Mouse (Mus musculus) stomach, embryonic 15.5 days (tissue): ENCODE measurements around the gene Inca1. TPM values are rescaled to one million over a fixed set of nuclear protein-coding genes. Genes with fewer than 3 reads are reported as not detected.

Experiments
- ATAC-seq: fragments of 200-750 bp; cut with Nextera tagmentation; 2 replicates; pipeline ENCODE4 v1.8.0; 2017; ENCODE audit warnings: low read depth, moderate number of reproducible peaks, moderate TSS enrichment; ENCODE audit not compliant: insufficient read depth, low FRiP score
- H3K27ac ChIP-seq: fragments of 300-500 bp; sonication (generic); 2 replicates; pipeline ENCODE4 v1.5.1; 2015; ENCODE audit warnings: mild to moderate bottlenecking, inconsistent platforms
- H3K27me3 ChIP-seq: fragments of 300-500 bp; sonication (generic); replicated peaks from 2 replicates; pipeline ENCODE4 v1.6.1; 2015; ENCODE audit warnings: inconsistent platforms
- H3K36me3 ChIP-seq: fragments of 300-500 bp; sonication (generic); 2 replicates; pipeline ENCODE4 v1.6.1; 2015; ENCODE audit warnings: inconsistent platforms
- H3K4me1 ChIP-seq: fragments of 300-500 bp; sonication (generic); 2 replicates; pipeline ENCODE4 v1.6.1; 2015; ENCODE audit warnings: inconsistent platforms
- H3K4me2 ChIP-seq: fragments of 300-500 bp; sonication (generic); 2 replicates; pipeline ENCODE4 v1.6.1; 2015; ENCODE audit warnings: mild to moderate bottlenecking, inconsistent platforms
- H3K4me3 ChIP-seq: fragments of 300-500 bp; sonication (generic); replicated peaks from 2 replicates; pipeline ENCODE4 v1.5.1; 2015; ENCODE audit warnings: inconsistent platforms
- H3K9ac ChIP-seq: fragments of 300-500 bp; sonication (generic); 2 replicates; pipeline ENCODE4 v1.6.1; 2015; ENCODE audit warnings: inconsistent platforms
- H3K9me3 ChIP-seq: fragments of 300-500 bp; sonication (generic); 2 replicates; pipeline ENCODE4 v1.6.1; 2016; ENCODE audit warnings: inconsistent platforms
- WGBS: fragments of 180-500 bp; shearing (Covaris S2); methylation state at CpG from one replicate; pipeline ENCODE4 v1.1.7; 2015; 5-methylcytosine and 5-hydroxymethylcytosine counted together
- polyA plus RNA-seq: library from polyadenylated mRNA; unstranded; fragments of >200 nt; fragmentation: Nextera tagmentation; extraction: Ambion mirVana; gene quantifications from 2 replicates; pipeline ENCODE4 v1.2.1, GENCODE M21; 2015

The Inca1 gene
- polyA plus RNA-seq, 1 experiment from 2014 or later: 1.1 TPM

DNA sequence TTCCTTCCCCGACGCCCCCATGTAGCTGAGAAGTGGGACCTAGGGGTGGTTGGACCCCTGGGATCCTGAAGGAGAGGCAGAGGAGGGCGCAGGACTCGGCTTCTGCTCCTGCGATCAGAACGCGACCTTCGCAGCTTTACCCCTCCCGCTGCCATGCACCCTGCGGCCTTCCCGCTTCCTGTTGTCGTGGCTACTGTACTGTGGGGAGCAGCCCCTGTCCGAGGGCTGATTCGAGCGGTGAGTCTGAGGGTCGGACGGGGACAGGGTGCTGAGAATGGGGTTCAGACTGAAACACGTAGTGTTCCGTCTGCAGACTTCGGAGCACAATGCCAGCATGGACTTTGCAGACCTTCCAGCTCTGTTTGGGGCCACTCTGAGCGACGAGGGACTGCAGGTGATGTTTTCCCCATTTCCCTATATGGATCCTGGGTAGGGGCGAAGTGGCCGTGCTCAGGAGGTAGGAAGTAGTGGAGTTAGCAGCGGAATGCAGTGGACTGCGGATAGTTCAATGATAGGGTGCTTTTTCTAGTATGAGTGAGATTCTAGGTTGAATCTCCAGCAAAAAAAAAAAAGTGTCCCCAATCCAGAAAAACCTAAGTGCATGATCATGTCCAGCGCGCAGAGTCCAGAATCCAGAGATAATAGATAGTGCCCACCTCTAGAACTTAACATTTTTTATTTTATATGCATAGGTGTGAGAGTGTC, 52.1 kb downstream of the Inca1 start:
- Histone ChIP-seq H3K4me2 (peak overlapping the region; percentile 93), H3K27me3 (no peaks in the 10 kb centered on the region), H3K9me3 (no peaks in the 10 kb centered on the region), H3K9ac (peak overlapping the region; percentile 97), H3K4me3 (peak overlapping the region; percentile 71), H3K27ac (peak overlapping the region; percentile 97), H3K4me1 (peaks cover 52% of the 10 kb centered on the region), H3K36me3 (peaks cover 52% of the 10 kb centered on the region)
- ATAC-seq: no peak
- 3% methylated on average over 28 of the region's 28 CpGs for WGBS

DNA sequence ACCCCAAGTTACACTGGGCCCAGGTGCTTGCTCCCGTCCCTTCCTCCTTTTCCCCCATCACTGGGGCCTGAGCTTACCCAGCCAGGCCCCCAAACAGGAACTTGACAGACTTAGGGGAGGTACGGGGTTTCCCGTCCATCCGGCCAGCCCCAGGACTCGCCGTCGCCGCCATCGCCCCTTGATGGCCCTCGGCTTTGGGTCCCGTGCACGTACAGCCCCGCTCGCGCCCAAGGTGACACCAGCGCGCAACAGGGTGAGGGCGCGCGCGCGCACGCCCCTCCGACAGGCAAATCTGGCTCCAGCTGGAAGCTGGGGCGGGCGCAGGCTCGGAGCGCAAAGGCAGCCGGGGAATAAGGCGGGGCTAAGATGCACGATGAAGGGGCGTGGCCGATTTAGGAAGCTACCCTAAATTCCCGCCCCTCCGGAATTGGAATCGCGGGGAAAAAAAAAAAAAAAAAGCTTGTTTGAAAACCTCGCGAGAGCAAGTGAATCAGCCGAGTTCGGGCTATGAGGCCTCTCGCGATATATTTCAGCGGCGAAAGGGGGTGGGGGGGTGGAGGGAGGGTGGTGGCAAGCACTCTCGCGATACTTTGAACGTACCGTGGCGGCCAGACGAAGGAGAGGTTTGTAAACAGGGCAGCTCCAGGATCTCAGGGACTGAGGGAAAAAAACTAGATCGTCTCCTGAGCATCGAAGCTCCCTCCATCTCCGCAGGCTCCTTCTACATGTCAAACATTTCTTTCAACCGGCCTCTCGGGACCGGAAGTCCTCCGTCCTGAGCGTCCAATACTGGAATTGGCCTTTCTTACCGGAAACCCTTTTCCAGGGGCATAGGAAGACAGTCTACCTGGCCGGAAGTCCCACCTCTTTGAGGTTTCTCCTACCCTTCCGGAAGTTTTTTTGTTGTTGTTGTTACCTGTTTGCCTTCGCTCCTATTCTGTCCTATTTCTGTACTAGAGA, 53.0 kb downstream of the Inca1 start, which contains the start of the genes Rnf167 and Slc25a11:
Gene Rnf167, plus strand, starts transcription at position 545 of the 960 bp plus-strand sequence.
Gene Slc25a11, minus strand, starts transcription at position 789 of the 960 bp plus-strand sequence.
- Histone ChIP-seq H3K4me3 (peak within 1 kb of the TSS; percentile 71), H3K27ac (peak within 1 kb of the TSS; percentile 97), H3K9ac (peak within 1 kb of the TSS; percentile 97), H3K4me1 (peaks cover 44% of the 10 kb centered on the region), H3K36me3 (peaks cover 48% of the 10 kb centered on the region), H3K27me3 (no peaks in the 10 kb centered on the region), H3K4me2 (peak within 1 kb of the TSS; percentile 93), H3K9me3 (no peaks in the 10 kb centered on the region)
- ATAC-seq: peak; percentile 84
- under 1% methylated on average over 63 of the region's 63 CpGs for WGBS

DNA sequence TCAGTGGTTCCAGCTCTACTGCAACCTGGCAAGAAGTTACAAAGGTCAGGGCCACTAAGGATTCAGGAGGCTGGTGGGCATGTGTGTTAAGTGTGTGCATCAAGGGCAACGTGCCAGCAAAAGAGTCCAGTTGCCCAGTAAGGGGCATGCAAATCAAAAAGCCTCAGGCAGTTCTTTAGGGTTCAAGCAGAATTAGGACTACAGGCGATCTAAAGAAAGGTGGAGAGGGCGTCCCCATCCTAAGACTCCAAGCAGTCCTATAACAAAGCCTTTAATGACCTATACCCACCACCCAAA, 53.7 kb downstream of the Inca1 start:
- no peaks in the 10 kb centered on the region for H3K27me3 ChIP-seq
- peaks cover 42% of the 10 kb centered on the region for H3K36me3 ChIP-seq
- peak overlapping the region; percentile 71 for H3K4me3 ChIP-seq

DNA sequence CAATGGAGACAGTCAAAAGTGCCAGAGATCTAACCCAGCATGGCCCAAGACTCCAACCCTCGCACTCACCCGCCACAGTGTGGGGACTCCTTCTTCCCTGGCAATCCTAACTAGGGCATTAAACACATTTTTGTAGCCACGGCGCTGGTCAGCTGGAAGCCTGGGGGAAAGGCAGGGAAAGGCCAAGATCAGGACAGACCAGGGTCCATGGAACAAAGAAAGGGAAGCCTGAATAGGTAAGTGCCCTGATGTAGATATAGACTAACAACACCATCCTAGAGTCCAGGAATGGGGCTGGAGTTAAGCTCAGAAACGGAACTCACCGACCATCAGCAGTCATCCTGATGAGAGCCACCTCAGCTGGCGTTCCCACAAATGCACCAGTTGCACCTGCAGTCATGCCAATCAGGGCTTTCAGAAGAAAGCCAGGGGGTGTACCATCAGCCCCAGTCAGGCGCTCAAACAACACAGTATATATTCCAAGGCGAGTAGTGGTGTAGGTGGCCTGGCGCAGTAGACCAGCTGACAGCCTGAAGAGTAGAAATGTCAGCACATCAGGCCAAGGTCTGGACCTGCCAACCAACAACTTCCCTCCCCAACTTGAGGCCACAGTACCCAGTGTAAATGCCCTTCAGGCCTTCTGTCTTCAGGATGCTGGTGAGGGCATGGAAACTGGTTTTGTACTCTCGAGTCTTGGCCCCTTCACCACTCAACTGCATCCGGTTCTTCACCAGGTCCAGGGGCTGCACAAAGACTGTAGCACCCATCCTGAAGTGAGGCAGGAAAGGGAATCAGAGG, 54.3 kb downstream of the Inca1 start:
- Histone ChIP-seq H3K4me3 (peak overlapping the region; percentile 71), H3K9ac (peak overlapping the region; percentile 88), H3K27me3 (no peaks in the 10 kb centered on the region), H3K9me3 (no peaks in the 10 kb centered on the region), H3K36me3 (peaks cover 37% of the 10 kb centered on the region), H3K4me2 (peak overlapping the region; percentile 71), H3K4me1 (peaks cover 32% of the 10 kb centered on the region), H3K27ac (peak overlapping the region; percentile 90; the same call in 1 of the 2 replicates)
- ATAC-seq: no peak
- 86% methylated on average over 12 of the region's 12 CpGs for WGBS

More for the DNA sequence above, 53.7 kb downstream of the Inca1 start:
- H3K9ac ChIP-seq: peak overlapping the region; percentile 88
- no peak for ATAC-seq
- 24% methylated on average over 3 of the region's 3 CpGs for WGBS
- H3K27ac ChIP-seq: peak overlapping the region; percentile 90
- H3K4me2 ChIP-seq: peak overlapping the region; percentile 71
- H3K4me1 ChIP-seq: peaks cover 37% of the 10 kb centered on the region
- H3K9me3 ChIP-seq: no peaks in the 10 kb centered on the region

DNA sequence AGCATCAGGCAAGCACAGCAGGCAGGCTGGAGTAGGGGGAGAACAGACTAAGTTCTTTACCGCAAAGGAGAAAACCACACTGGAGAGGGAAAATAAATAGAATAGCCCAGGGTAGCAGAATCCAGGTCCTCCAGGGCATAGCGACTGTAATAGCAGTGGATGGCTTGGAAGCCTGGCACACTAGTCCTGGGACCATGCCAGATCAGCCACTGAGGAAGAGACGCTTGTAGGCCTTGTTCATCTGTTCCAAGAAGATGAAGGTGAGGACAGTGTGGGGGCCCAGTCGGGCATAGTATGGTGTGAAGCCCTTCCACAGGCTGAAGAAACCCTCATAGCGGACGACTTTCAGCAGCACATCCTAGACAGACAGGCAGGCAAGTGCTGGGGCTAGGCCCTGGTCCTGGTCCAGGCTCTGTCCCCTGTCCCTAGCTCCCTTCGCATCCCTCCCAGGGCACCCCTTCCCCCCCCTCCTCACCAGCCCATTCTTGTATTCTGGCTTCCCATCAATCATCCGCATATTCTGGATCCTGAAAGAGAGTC, 55.3 kb downstream of the Inca1 start:
- 96% methylated on average over 8 of the region's 8 CpGs for WGBS
- no peak for ATAC-seq
- Histone ChIP-seq H3K9me3 (no peaks in the 10 kb centered on the region), H3K27me3 (no peaks in the 10 kb centered on the region), H3K36me3 (peaks cover 30% of the 10 kb centered on the region), H3K27ac (no peak overlapping the region), H3K4me1 (peaks cover 25% of the 10 kb centered on the region), H3K4me2 (no peak overlapping the region), H3K9ac (no peak overlapping the region), H3K4me3 (no peak overlapping the region)

DNA sequence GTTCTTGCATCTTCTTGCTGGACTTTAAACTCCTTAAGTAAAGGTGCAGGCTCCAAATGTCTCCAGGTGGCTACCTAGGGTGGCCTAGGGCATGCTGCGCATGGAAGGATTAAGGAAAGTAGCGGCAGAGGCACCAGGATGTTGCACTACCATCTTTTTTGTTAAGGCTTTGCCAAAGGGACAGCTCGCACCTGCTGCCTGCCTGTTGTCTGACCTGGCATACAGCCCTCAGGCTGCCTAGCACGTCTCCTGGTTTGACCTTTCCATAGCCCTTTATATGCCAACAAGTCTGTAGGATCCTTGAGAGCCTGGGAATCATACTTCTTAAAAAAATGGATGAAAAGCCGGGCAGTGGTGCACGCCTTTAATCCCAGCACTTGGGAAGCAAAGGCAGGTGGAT, 56.9 kb downstream of the Inca1 start:
- Histone ChIP-seq H3K27me3 (no peaks in the 10 kb centered on the region), H3K4me1 (peaks cover 12% of the 10 kb centered on the region), H3K36me3 (peaks cover 18% of the 10 kb centered on the region), H3K9me3 (no peaks in the 10 kb centered on the region), H3K27ac (no peak overlapping the region), H3K4me2 (no peak overlapping the region), H3K9ac (no peak overlapping the region), H3K4me3 (no peak overlapping the region)
- no peak for ATAC-seq
- WGBS: 93% methylated on average over 6 of the region's 6 CpGs

DNA sequence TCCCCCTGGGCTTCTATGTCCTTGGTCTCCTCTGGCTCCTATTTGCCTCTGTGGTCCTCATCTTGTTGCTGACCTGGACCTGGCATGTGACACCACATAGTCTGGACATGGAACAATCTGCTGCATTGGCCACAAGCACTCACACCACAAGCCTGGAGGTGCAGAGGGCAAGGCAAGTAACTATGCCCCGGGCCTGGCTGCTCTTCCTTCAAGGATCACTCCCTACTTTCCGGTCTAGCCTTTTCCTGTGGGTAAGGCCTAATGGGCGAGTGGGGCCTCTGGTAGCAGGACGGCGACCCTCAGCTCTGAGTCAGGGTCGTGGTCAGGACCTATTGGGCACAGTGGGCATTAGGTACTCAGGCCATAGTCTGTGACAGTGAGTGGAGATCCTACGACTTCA, 58.7 kb downstream of the Inca1 start:
- Histone ChIP-seq H3K4me2 (no peak overlapping the region), H3K4me1 (peaks cover 10% of the 10 kb centered on the region), H3K9ac (no peak overlapping the region), H3K36me3 (peaks cover 18% of the 10 kb centered on the region), H3K27me3 (no peaks in the 10 kb centered on the region), H3K4me3 (no peak overlapping the region), H3K9me3 (no peaks in the 10 kb centered on the region), H3K27ac (no peak overlapping the region)
- WGBS: 79% methylated on average over 7 of the region's 7 CpGs
- ATAC-seq: no peak

DNA sequence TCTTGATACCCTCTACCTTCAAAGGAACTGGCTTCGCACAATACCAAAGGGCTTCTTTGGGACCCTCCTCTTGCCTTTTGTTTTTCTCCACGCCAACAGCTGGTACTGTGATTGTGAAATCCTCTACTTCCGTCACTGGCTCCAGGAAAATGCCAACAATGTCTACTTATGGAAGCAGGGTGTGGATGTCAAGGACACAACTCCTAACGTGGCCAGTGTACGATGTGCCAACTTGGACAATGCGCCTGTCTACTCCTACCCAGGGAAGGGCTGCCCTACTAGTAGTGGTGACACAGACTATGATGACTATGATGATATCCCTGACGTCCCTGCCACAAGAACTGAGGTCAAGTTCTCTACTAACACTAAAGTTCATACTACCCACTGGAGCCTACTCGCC, 60.0 kb downstream of the Inca1 start:
- peaks cover 16% of the 10 kb centered on the region for H3K36me3 ChIP-seq
- no peaks in the 10 kb centered on the region for H3K4me1 ChIP-seq
- H3K4me3 ChIP-seq: no peak overlapping the region
- WGBS: 77% methylated on average over 8 of the region's 8 CpGs
- H3K9ac ChIP-seq: no peak overlapping the region
- H3K4me2 ChIP-seq: no peak overlapping the region
- no peaks in the 10 kb centered on the region for H3K9me3 ChIP-seq
- no peak for ATAC-seq
- H3K27me3 ChIP-seq: no peaks in the 10 kb centered on the region
- no peak overlapping the region for H3K27ac ChIP-seq

DNA sequence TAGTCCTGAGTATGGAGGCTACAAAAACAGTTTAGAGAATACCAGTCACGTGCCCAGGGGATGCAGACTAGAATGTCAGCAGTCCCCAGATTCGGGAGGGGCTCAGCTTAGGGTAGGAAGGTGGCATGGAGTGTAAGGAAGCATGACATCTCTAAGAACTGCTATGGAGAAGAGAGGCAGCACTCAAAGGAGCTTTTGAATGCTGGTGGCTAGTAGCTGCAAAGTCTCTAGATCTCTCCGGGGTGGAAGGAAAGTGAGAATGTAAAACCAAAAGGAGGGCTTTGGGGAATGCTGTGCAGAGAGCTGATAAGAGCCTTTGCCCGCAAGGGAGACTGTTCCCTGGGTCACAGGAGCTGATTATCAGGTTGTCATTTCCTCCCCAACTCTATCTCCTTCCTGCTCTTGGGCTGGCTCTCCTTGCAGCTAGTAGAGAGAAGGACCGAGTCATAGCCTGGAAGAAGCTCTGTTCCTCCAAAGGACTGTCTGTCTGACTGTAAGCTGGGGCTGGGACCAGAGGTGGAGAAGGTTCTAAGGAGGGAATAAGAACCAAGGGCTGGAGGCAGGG, 61.2 kb downstream of the Inca1 start, which contains the start of gene Gp1ba:
Gene Gp1ba, plus strand, starts transcription at position 409 of the 565 bp plus-strand sequence.
- WGBS: 23% methylated on average over 5 of the region's 5 CpGs
- Histone ChIP-seq H3K27me3 (no peaks in the 10 kb centered on the region), H3K4me1 (no peaks in the 10 kb centered on the region), H3K27ac (no peak within 1 kb of the TSS), H3K36me3 (0 out of 2 replicates have a peak, but pooled peaks cover 7% of the 10 kb centered on the region), H3K9ac (no peak within 1 kb of the TSS), H3K9me3 (no peaks in the 10 kb centered on the region), H3K4me2 (no peak within 1 kb of the TSS), H3K4me3 (no peak within 1 kb of the TSS)
- peak; percentile 65; the same call in 1 of the 2 replicates for ATAC-seq
